Mouse (Mus musculus): ENCODE data around the gene Ets1. TPM values are rescaled to one million over a fixed set of nuclear protein-coding genes. Genes with fewer than 3 reads are reported as not detected.

Gene Ets1
- polyA plus RNA-seq, 1 experiment from 2014 or later = 17.6 TPM

DNA sequence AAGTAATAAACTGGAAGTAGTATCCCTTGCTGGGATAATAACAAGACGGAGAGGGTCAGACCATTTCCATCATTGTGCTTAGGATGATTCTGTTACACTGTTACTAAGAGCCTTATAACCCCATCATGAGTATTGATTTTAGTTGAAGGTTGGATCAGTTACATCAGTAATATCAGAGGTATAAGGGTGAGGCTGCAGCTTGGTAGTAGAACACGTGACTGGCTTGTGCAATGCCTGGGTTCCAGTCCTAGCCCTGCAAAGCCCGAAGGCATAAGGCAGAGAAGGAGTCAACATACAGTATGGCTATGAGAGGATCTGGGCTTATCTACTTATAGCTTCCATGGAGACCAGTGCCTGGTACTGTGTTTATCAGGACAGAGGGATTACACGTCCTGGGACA, 82.8 kb downstream of the Ets1 start:
- no peak overlapping the region for H3K27ac ChIP-seq (replicated peaks)
- ATAC-seq (ENCODE audit: low FRiP score) = no peak
- peaks cover 42% of the 10 kb centered on the region for H3K4me1 ChIP-seq
- H3K4me3 ChIP-seq (replicated peaks) = no peak overlapping the region
- H3K27me3 ChIP-seq (replicated peaks) = peaks cover 18% of the 10 kb centered on the region; the same call in 1 of the 2 replicates
- H3K9ac ChIP-seq (replicated peaks) = no peak overlapping the region
- H3K4me2 ChIP-seq = no peak overlapping the region
- H3K36me3 ChIP-seq = no peaks in the 10 kb centered on the region
- no peaks in the 10 kb centered on the region for H3K9me3 ChIP-seq (replicated peaks)
- WGBS = 70% methylated on average over 4 of the region's 4 CpGs

DNA sequence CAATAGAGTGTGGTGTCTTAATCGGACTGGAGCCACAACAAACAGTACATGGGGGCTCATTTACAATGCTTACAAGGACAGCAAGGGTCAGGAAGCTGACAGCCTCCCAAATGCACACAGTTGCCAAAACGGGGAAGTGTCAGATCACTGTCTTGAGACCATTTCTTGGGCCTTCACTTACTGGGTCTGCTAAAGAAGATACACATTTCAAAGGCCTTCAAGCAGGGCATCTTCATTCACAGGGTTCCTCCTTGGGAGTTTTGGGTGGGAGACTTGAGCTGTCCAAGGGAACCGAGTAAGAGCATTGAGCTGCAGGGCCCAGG, 83.9 kb downstream of the Ets1 start:
- Histone ChIP-seq H3K4me3 (replicated peaks) (no peak overlapping the region), H3K27me3 (replicated peaks) (peaks cover 10% of the 10 kb centered on the region; the same call in 1 of the 2 replicates), H3K9ac (replicated peaks) (no peak overlapping the region), H3K36me3 (no peaks in the 10 kb centered on the region), H3K4me2 (no peak overlapping the region), H3K27ac (replicated peaks) (no peak overlapping the region), H3K9me3 (replicated peaks) (no peaks in the 10 kb centered on the region), H3K4me1 (peaks cover 34% of the 10 kb centered on the region)
- no peak for ATAC-seq (ENCODE audit: low FRiP score)
- WGBS = 65% methylated on average over 3 of the region's 3 CpGs

- Histone ChIP-seq H3K4me3 (replicated peaks) (no peak overlapping the region), H3K27me3 (replicated peaks) (peaks cover 10% of the 10 kb centered on the region; the same call in 1 of the 2 replicates), H3K4me2 (no peak overlapping the region), H3K4me1 (peaks cover 32% of the 10 kb centered on the region), H3K9me3 (replicated peaks) (no peaks in the 10 kb centered on the region), H3K36me3 (no peaks in the 10 kb centered on the region), H3K9ac (replicated peaks) (no peak overlapping the region), H3K27ac (replicated peaks) (no peak overlapping the region)
- no peak for ATAC-seq (ENCODE audit: low FRiP score)
- WGBS = 58% methylated on average over 12 of the region's 12 CpGs
These were observed 84.4 kb downstream of the Ets1 start for GRCm38 (mm10) chr9:32720264-32721031.

GRCm38 (mm10) chr9:32721081-32721480, 85.1 kb downstream of the Ets1 start:
- no peak for ATAC-seq (ENCODE audit: low FRiP score)
- Histone ChIP-seq H3K27me3 (replicated peaks) (peaks cover 10% of the 10 kb centered on the region; the same call in 1 of the 2 replicates), H3K4me3 (replicated peaks) (no peak overlapping the region), H3K27ac (replicated peaks) (no peak overlapping the region), H3K36me3 (no peaks in the 10 kb centered on the region), H3K9me3 (replicated peaks) (no peaks in the 10 kb centered on the region), H3K4me2 (no peak overlapping the region), H3K9ac (replicated peaks) (no peak overlapping the region), H3K4me1 (peaks cover 25% of the 10 kb centered on the region)
- 68% methylated on average over 2 of the region's 2 CpGs for WGBS

GRCm38 (mm10) chr9:32722205-32722604, 86.2 kb downstream of the Ets1 start:
- no peak overlapping the region for H3K27ac ChIP-seq (replicated peaks)
- no peak overlapping the region for H3K4me2 ChIP-seq
- H3K9ac ChIP-seq (replicated peaks) = no peak overlapping the region
- H3K4me1 ChIP-seq = peaks cover 17% of the 10 kb centered on the region
- H3K36me3 ChIP-seq = no peaks in the 10 kb centered on the region
- peaks cover 6% of the 10 kb centered on the region; the same call in 1 of the 2 replicates for H3K27me3 ChIP-seq (replicated peaks)
- 97% methylated on average over 1 of the region's 1 CpGs for WGBS
- no peak overlapping the region for H3K4me3 ChIP-seq (replicated peaks)
- H3K9me3 ChIP-seq (replicated peaks) = no peaks in the 10 kb centered on the region
- no peak for ATAC-seq (ENCODE audit: low FRiP score)

GRCm38 (mm10) chr9:32722969-32723368, 86.9 kb downstream of the Ets1 start:
- Histone ChIP-seq H3K36me3 (no peaks in the 10 kb centered on the region), H3K4me3 (replicated peaks) (no peak overlapping the region), H3K9ac (replicated peaks) (no peak overlapping the region), H3K9me3 (replicated peaks) (no peaks in the 10 kb centered on the region), H3K4me1 (peaks cover 17% of the 10 kb centered on the region), H3K4me2 (no peak overlapping the region), H3K27ac (replicated peaks) (no peak overlapping the region), H3K27me3 (replicated peaks) (peaks cover 5% of the 10 kb centered on the region; the same call in 1 of the 2 replicates)
- ATAC-seq (ENCODE audit: low FRiP score) = no peak
- WGBS = 71% methylated on average over 3 of the region's 3 CpGs

DNA sequence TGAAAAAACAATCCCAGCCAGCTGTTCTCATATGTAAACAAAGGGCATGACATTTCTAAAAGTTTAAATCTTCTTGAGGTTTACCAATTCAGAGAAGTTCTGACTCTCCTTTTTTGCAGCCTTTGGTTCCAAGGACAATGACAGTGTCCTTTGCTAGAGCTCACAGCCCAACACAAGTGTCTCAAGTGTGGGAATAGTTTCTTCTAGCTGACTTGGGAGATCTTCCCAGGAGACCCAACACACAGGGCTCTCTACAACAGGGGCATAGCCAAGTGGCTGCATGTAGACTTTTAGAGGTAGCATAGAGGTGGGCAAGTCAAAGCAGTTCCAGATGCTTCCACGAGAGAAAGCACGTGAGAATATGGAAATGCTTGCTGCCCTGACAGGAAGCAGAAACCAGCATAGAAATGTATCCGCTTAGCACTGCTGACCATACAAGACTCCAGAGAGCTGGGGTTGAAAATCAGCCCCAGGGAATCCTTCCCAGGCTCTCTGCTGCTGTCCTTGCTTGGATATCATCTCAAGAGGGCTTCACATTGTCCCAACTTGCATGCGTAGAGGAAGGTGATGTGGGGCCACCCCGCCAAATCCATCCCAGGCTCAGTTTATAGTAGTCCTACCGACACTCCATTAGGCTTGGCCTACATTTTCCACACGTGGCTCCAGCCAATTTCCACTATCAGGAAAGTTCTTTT, 88.3 kb downstream of the Ets1 start:
- H3K4me2 ChIP-seq = no peak overlapping the region
- H3K4me1 ChIP-seq = peaks cover 11% of the 10 kb centered on the region
- H3K9ac ChIP-seq (replicated peaks) = no peak overlapping the region
- no peak overlapping the region for H3K4me3 ChIP-seq (replicated peaks)
- no peaks in the 10 kb centered on the region for H3K9me3 ChIP-seq (replicated peaks)
- H3K27me3 ChIP-seq (replicated peaks) = 0 out of 2 replicates have a peak, but pooled peaks cover 2% of the 10 kb centered on the region
- no peak overlapping the region for H3K27ac ChIP-seq (replicated peaks)
- WGBS = 89% methylated on average over 7 of the region's 7 CpGs
- no peak for ATAC-seq (ENCODE audit: low FRiP score)
- no peaks in the 10 kb centered on the region for H3K36me3 ChIP-seq

DNA sequence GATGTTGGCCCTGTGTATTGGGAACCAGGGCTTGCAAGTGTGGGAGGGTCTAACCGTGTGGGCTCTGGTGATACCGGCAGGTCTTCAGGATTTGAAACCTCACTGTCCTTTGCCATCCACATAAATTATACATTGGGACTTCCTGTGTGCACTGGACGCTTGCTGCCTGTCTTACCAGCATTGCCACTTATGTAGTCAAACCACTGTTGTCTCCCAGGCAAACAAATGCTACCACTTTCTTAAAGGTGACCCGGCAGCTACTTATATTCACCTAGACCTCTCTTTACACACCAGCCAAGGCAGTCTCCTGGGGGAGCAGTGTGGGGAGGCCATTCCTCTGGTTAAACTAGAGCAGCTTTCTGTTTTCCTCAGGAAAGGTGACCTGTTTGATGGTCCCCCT, 89.9 kb downstream of the Ets1 start:
- Histone ChIP-seq H3K9me3 (replicated peaks) (no peaks in the 10 kb centered on the region), H3K9ac (replicated peaks) (no peak overlapping the region), H3K36me3 (no peaks in the 10 kb centered on the region), H3K4me3 (replicated peaks) (no peak overlapping the region), H3K27me3 (replicated peaks) (no peaks in the 10 kb centered on the region), H3K27ac (replicated peaks) (no peak overlapping the region), H3K4me2 (no peak overlapping the region), H3K4me1 (peaks cover 4% of the 10 kb centered on the region; the same call in 1 of the 2 replicates)
- WGBS = 91% methylated on average over 4 of the region's 4 CpGs
- no peak for ATAC-seq (ENCODE audit: low FRiP score)

DNA sequence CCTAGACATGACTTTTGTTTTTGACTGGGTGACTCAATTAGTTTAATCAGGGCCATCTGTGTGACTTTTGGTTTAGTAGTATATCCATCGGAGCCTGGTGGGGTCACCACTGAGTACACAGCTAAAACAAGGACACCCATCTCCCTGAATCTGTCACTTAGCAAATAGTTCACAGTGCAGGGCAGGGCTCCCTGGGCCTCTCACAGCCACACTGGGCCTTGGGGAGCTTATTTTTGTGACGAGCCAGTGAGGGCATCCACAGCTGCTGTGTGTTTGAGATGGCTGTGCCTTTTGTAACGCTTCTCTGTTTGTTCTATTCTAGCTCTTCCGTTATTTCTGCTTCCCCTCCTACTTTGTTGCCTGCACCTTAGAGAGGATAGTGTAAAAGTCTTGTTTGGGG, 90.6 kb downstream of the Ets1 start:
- Histone ChIP-seq H3K4me1 (no peaks in the 10 kb centered on the region), H3K9ac (replicated peaks) (no peak overlapping the region), H3K4me3 (replicated peaks) (no peak overlapping the region), H3K9me3 (replicated peaks) (no peaks in the 10 kb centered on the region), H3K27me3 (replicated peaks) (no peaks in the 10 kb centered on the region), H3K36me3 (no peaks in the 10 kb centered on the region), H3K4me2 (no peak overlapping the region), H3K27ac (replicated peaks) (no peak overlapping the region)
- 85% methylated on average over 4 of the region's 4 CpGs for WGBS
- no peak for ATAC-seq (ENCODE audit: low FRiP score)

DNA sequence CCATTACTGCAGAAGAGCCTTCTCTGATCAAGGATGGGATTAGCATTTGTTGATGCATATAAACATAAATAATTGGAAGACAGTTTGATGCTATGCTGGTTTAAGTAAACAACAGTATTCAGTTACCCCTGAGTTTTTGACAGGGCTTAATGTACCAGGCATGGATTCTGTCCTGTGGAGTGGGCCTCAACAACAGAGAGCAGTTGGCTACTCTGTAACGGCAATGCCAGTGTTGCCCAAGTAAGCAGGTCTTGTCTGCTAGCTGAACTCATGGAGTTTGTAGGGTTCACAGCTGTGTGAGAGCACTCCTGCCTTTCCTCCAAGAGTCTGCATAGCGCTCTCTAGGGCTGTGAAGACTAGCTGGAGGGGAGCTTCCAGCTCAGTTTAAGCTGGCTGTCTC, 91.0 kb downstream of the Ets1 start:
- Histone ChIP-seq H3K4me3 (replicated peaks) (no peak overlapping the region), H3K4me2 (no peak overlapping the region), H3K4me1 (no peaks in the 10 kb centered on the region), H3K27me3 (replicated peaks) (no peaks in the 10 kb centered on the region), H3K9me3 (replicated peaks) (no peaks in the 10 kb centered on the region), H3K27ac (replicated peaks) (no peak overlapping the region), H3K9ac (replicated peaks) (no peak overlapping the region), H3K36me3 (no peaks in the 10 kb centered on the region)
- 89% methylated on average over 2 of the region's 2 CpGs for WGBS
- no peak for ATAC-seq (ENCODE audit: low FRiP score)

- Histone ChIP-seq H3K4me2 (no peak overlapping the region), H3K27ac (replicated peaks) (no peak overlapping the region), H3K4me1 (no peaks in the 10 kb centered on the region), H3K27me3 (replicated peaks) (no peaks in the 10 kb centered on the region), H3K9ac (replicated peaks) (no peak overlapping the region), H3K4me3 (replicated peaks) (no peak overlapping the region), H3K36me3 (no peaks in the 10 kb centered on the region), H3K9me3 (replicated peaks) (no peaks in the 10 kb centered on the region)
- ATAC-seq (ENCODE audit: low FRiP score) = no peak
- 77% methylated on average over 7 of the region's 7 CpGs for WGBS
These were observed 92.3 kb downstream of the Ets1 start for GRCm38 (mm10) chr9:32728306-32728705.

- ATAC-seq (ENCODE audit: low FRiP score) = no peak
- Histone ChIP-seq H3K4me2 (no peak overlapping the region), H3K27me3 (replicated peaks) (no peaks in the 10 kb centered on the region), H3K4me1 (no peaks in the 10 kb centered on the region), H3K4me3 (replicated peaks) (no peak overlapping the region), H3K27ac (replicated peaks) (no peak overlapping the region), H3K9me3 (replicated peaks) (no peaks in the 10 kb centered on the region), H3K36me3 (no peaks in the 10 kb centered on the region), H3K9ac (replicated peaks) (no peak overlapping the region)
- whole genome bisulfite sequencing = 57% methylated on average over 4 of the region's 4 CpGs
These were observed 92.8 kb downstream of the Ets1 start for GRCm38 (mm10) chr9:32728806-32729205.
